Mouse (Mus musculus) kidney, adult 2 months (tissue): ENCODE results near the gene Abcg8. TPM values are rescaled to one million over a fixed set of nuclear protein-coding genes. Genes with fewer than 3 reads are reported as not detected.

Source experiments
- DNase-seq: peaks from one replicate; pipeline ENCODE4 v3.0.0; 2021
- H3K27ac ChIP-seq: fragments of 200-500 bp; 2 replicates; pipeline ENCODE4 v1.5.1; 2012; ENCODE audit warnings: low read depth, low read length, control low read depth, inconsistent platforms; ENCODE audit not compliant: insufficient read depth
- H3K27me3 ChIP-seq: fragments of 200-500 bp; replicated peaks from 2 replicates; pipeline ENCODE4 v1.6.1; 2012; ENCODE audit warnings: mild to moderate bottlenecking, moderate library complexity, low read length, inconsistent platforms; ENCODE audit not compliant: control insufficient read depth, insufficient read depth
- H3K36me3 ChIP-seq: fragments of 200-500 bp; 2 replicates; pipeline ENCODE4 v1.6.1; 2012; ENCODE audit warnings: mild to moderate bottlenecking, moderate library complexity, low read length, inconsistent platforms; ENCODE audit not compliant: control insufficient read depth, insufficient read depth
- H3K4me1 ChIP-seq: fragments of 200-500 bp; 2 replicates; pipeline ENCODE4 v1.6.1; 2011; ENCODE audit warnings: low read length; ENCODE audit not compliant: control insufficient read depth, insufficient read depth
- H3K4me3 ChIP-seq: fragments of 200-500 bp; 2 replicates; pipeline ENCODE4 v1.5.1; 2011; ENCODE audit warnings: mild to moderate bottlenecking, low read depth, low read length, control low read depth; ENCODE audit not compliant: insufficient read depth
- CTCF ChIP-seq: fragments of 200-500 bp; conservative IDR thresholded peaks from 2 replicates; pipeline ENCODE4 v1.5.1; 2011; ENCODE audit warnings: low read depth, mild to moderate bottlenecking, control low read depth, low read length, moderate library complexity, mixed read lengths; ENCODE audit not compliant: insufficient read depth, insufficient read length
- POLR2A ChIP-seq: fragments of 200-500 bp; IDR thresholded peaks from one replicate; pipeline ENCODE4 v1.6.1; 2011; ENCODE audit warnings: low read depth, low read length, control low read depth
- WGBS: fragments of 180-500 bp; shearing (Covaris S2); methylation state at CpG from one replicate; pipeline ENCODE4 v1.1.7; 2018; 5-methylcytosine and 5-hydroxymethylcytosine counted together
- polyA plus RNA-seq: library from polyadenylated mRNA; depleted of rRNA; stranded (reverse); fragments of >200 nt; gene quantifications from 2 replicates; pipeline ENCODE4 v1.2.3, GENCODE M21; 2012

Abcg8 gene
- polyA plus RNA-seq, 1 experiment, result 0.33 TPM

GRCm38 (mm10) chr17:84725163-84725562 lies 49.1 kb downstream of the Abcg8 start:
- DNase-seq, result no peak
- no peak for TF ChIP-seq POLR2A
- no peak for TF ChIP-seq CTCF
- Histone ChIP-seq H3K4me1 (no peaks in the 10 kb centered on the region), H3K27me3 (no peaks in the 10 kb centered on the region), H3K36me3 (peaks cover 5% of the 10 kb centered on the region), H3K27ac (no peak overlapping the region), H3K4me3 (no peak overlapping the region)
- 96% methylated on average over 3 of the region's 3 CpGs for WGBS

- Histone ChIP-seq H3K27ac (no peak overlapping the region), H3K4me1 (no peaks in the 10 kb centered on the region), H3K4me3 (no peak overlapping the region), H3K36me3 (peaks cover 2% of the 10 kb centered on the region), H3K27me3 (no peaks in the 10 kb centered on the region)
- TF ChIP-seq POLR2A, result no peak
- no peak for TF ChIP-seq CTCF
- WGBS, result 57% methylated on average over 1 of the region's 1 CpGs
- DNase-seq, result no peak
These were observed 52.3 kb downstream of the Abcg8 start for GRCm38 (mm10) chr17:84728201-84728911.

- Histone ChIP-seq H3K27ac (no peak overlapping the region), H3K4me3 (no peak overlapping the region), H3K4me1 (no peaks in the 10 kb centered on the region), H3K36me3 (peaks cover 2% of the 10 kb centered on the region), H3K27me3 (no peaks in the 10 kb centered on the region)
- DNase-seq, result no peak
- TF ChIP-seq CTCF (no peak), POLR2A (no peak)
- 76% methylated on average over 5 of the region's 5 CpGs for WGBS
These were observed 53.0 kb downstream of the Abcg8 start for GRCm38 (mm10) chr17:84729140-84729539.

- Histone ChIP-seq H3K4me1 (no peaks in the 10 kb centered on the region), H3K4me3 (no peak overlapping the region), H3K36me3 (peaks cover 2% of the 10 kb centered on the region), H3K27me3 (no peaks in the 10 kb centered on the region), H3K27ac (no peak overlapping the region)
- TF ChIP-seq POLR2A (no peak), CTCF (no peak)
- WGBS, result 87% methylated on average over 12 of the region's 12 CpGs
- no peak for DNase-seq
These were observed 55.3 kb downstream of the Abcg8 start for GRCm38 (mm10) chr17:84731361-84731760.

GRCm38 (mm10) chr17:84732612-84733011 lies 56.5 kb downstream of the Abcg8 start:
- no peak overlapping the region for H3K4me3 ChIP-seq
- 89% methylated on average over 8 of the region's 8 CpGs for WGBS
- no peaks in the 10 kb centered on the region for H3K27me3 ChIP-seq
- DNase-seq, result no peak
- H3K36me3 ChIP-seq, result peaks cover 2% of the 10 kb centered on the region; the same call in 1 of the 2 replicates
- no peak for TF ChIP-seq POLR2A
- TF ChIP-seq CTCF, result no peak
- no peak overlapping the region for H3K27ac ChIP-seq
- no peaks in the 10 kb centered on the region for H3K4me1 ChIP-seq

- Histone ChIP-seq H3K4me3 (no peak overlapping the region), H3K27me3 (no peaks in the 10 kb centered on the region), H3K4me1 (no peaks in the 10 kb centered on the region), H3K36me3 (peaks cover 2% of the 10 kb centered on the region), H3K27ac (no peak overlapping the region)
- 73% methylated on average over 9 of the region's 9 CpGs for WGBS
- DNase-seq, result no peak
- TF ChIP-seq CTCF, result no peak
- no peak for TF ChIP-seq POLR2A
These were observed 60.6 kb downstream of the Abcg8 start for GRCm38 (mm10) chr17:84736719-84737118.

GRCm38 (mm10) chr17:84738073-84738797 lies 62.1 kb downstream of the Abcg8 start:
- no peak overlapping the region for H3K4me3 ChIP-seq
- TF ChIP-seq POLR2A (no peak), CTCF (no peak)
- H3K27me3 ChIP-seq, result no peaks in the 10 kb centered on the region
- WGBS, result 80% methylated on average over 9 of the region's 9 CpGs
- H3K27ac ChIP-seq, result no peak overlapping the region
- H3K4me1 ChIP-seq, result no peaks in the 10 kb centered on the region
- no peaks in the 10 kb centered on the region; the same call in 1 of the 2 replicates for H3K36me3 ChIP-seq
- no peak for DNase-seq
